Mouse (Mus musculus) hindbrain, embryonic 15.5 days (tissue): ENCODE measurements around the gene Elp6. TPM values are rescaled to one million over a fixed set of nuclear protein-coding genes. Genes with fewer than 3 reads are reported as not detected.
"Not testable (repeated sequence)": the region's sequence is repeated elsewhere in the genome, so short reads cannot be mapped to it uniquely, and the experiment has no call there.

Experiments
- ATAC-seq: fragments of 200-750 bp; cut with Nextera tagmentation; 2 replicates; pipeline ENCODE4 v1.8.0; 2017; ENCODE audit warnings: low read depth, moderate number of reproducible peaks, moderate TSS enrichment; ENCODE audit not compliant: low FRiP score
- H3K27ac ChIP-seq: fragments of 300-500 bp; sonication (generic); replicated peaks from 2 replicates; pipeline ENCODE4 v1.5.1; 2015; ENCODE audit warnings: mild to moderate bottlenecking, inconsistent platforms
- H3K27me3 ChIP-seq: fragments of 300-500 bp; sonication (generic); 2 replicates; pipeline ENCODE4 v1.6.1; 2015; ENCODE audit warnings: control low read depth, inconsistent platforms
- H3K36me3 ChIP-seq: fragments of 300-500 bp; sonication (generic); 2 replicates; pipeline ENCODE4 v1.6.1; 2015; ENCODE audit warnings: control low read depth, inconsistent platforms
- H3K4me1 ChIP-seq: fragments of 300-500 bp; sonication (generic); replicated peaks from 2 replicates; pipeline ENCODE4 v1.6.1; 2015; ENCODE audit warnings: control low read depth, inconsistent platforms
- H3K4me2 ChIP-seq: fragments of 300-500 bp; sonication (generic); 2 replicates; pipeline ENCODE4 v1.6.1; 2015; ENCODE audit warnings: moderate library complexity, mild to moderate bottlenecking, inconsistent platforms
- H3K4me3 ChIP-seq: fragments of 300-500 bp; sonication (generic); 2 replicates; pipeline ENCODE4 v1.5.1; 2015; ENCODE audit warnings: mild to moderate bottlenecking, inconsistent platforms
- H3K9ac ChIP-seq: fragments of 300-500 bp; sonication (generic); 2 replicates; pipeline ENCODE4 v1.6.1; 2015; ENCODE audit warnings: inconsistent platforms
- H3K9me3 ChIP-seq: fragments of 300-500 bp; sonication (generic); 2 replicates; pipeline ENCODE4 v1.6.1; 2016; ENCODE audit warnings: control low read depth, inconsistent platforms
- WGBS: fragments of 180-500 bp; shearing (Covaris S2); methylation state at CpG from one replicate; pipeline ENCODE4 v1.1.7; 2015; 5-methylcytosine and 5-hydroxymethylcytosine counted together
- polyA plus RNA-seq: library from polyadenylated mRNA; unstranded; fragments of >200 nt; fragmentation: Nextera tagmentation; extraction: Ambion mirVana; gene quantifications from 2 replicates; pipeline ENCODE4 v1.2.1, GENCODE M21; 2015

The Elp6 gene
- polyA plus RNA-seq, 1 experiment from 2014 or later = 42.1 TPM

GRCm38 (mm10) chr9:110322972-110323371 is 18.0 kb downstream of the Elp6 start:
- Histone ChIP-seq H3K9me3 (no peaks in the 10 kb centered on the region), H3K4me2 (no peak overlapping the region), H3K9ac (no peak overlapping the region), H3K36me3 (peaks cover 14% of the 10 kb centered on the region), H3K4me3 (no peak overlapping the region), H3K4me1 (no peaks in the 10 kb centered on the region), H3K27me3 (no peaks in the 10 kb centered on the region), H3K27ac (no peak overlapping the region)
- no peak for ATAC-seq

GRCm38 (mm10) chr9:110324181-110324580 is 19.2 kb downstream of the Elp6 start:
- H3K27me3 ChIP-seq = no peaks in the 10 kb centered on the region
- H3K9ac ChIP-seq = no peak overlapping the region
- 87% methylated on average over 1 of the region's 1 CpGs for WGBS
- H3K4me3 ChIP-seq = no peak overlapping the region
- H3K9me3 ChIP-seq = no peaks in the 10 kb centered on the region
- H3K4me2 ChIP-seq = no peak overlapping the region
- peaks cover 14% of the 10 kb centered on the region for H3K36me3 ChIP-seq
- ATAC-seq = no peak
- H3K4me1 ChIP-seq = no peaks in the 10 kb centered on the region
- no peak overlapping the region for H3K27ac ChIP-seq

- Histone ChIP-seq H3K4me2 (no peak overlapping the region), H3K4me1 (no peaks in the 10 kb centered on the region), H3K27ac (no peak overlapping the region), H3K36me3 (no peaks in the 10 kb centered on the region), H3K27me3 (no peaks in the 10 kb centered on the region), H3K9ac (no peak overlapping the region), H3K9me3 (no peaks in the 10 kb centered on the region), H3K4me3 (no peak overlapping the region)
- WGBS = 87% methylated on average over 2 of the region's 2 CpGs
- no peak for ATAC-seq
Observed at GRCm38 (mm10) chr9:110328178-110328577, 23.2 kb downstream of the Elp6 start.

GRCm38 (mm10) chr9:110328946-110329630 is 24.1 kb downstream of the Elp6 start:
- Histone ChIP-seq H3K4me3 (no peak overlapping the region), H3K4me1 (peaks cover 4% of the 10 kb centered on the region), H3K4me2 (no peak overlapping the region), H3K9me3 (no peaks in the 10 kb centered on the region), H3K27me3 (no peaks in the 10 kb centered on the region), H3K27ac (no peak overlapping the region), H3K36me3 (no peaks in the 10 kb centered on the region), H3K9ac (no peak overlapping the region)
- 90% methylated on average over 5 of the region's 5 CpGs for WGBS
- no peak for ATAC-seq

GRCm38 (mm10) chr9:110329655-110330054 is 24.7 kb downstream of the Elp6 start:
- Histone ChIP-seq H3K27me3 (no peaks in the 10 kb centered on the region), H3K9ac (no peak overlapping the region), H3K36me3 (no peaks in the 10 kb centered on the region), H3K4me1 (peaks cover 9% of the 10 kb centered on the region), H3K9me3 (no peaks in the 10 kb centered on the region), H3K27ac (no peak overlapping the region), H3K4me2 (no peak overlapping the region), H3K4me3 (no peak overlapping the region)
- 77% methylated on average over 21 of the region's 21 CpGs for WGBS
- no peak for ATAC-seq

GRCm38 (mm10) chr9:110330341-110330740 is 25.4 kb downstream of the Elp6 start:
- 65% methylated on average over 6 of the region's 6 CpGs for WGBS
- H3K36me3 ChIP-seq = no peaks in the 10 kb centered on the region

GRCm38 (mm10) chr9:110330913-110331312 is 25.9 kb downstream of the Elp6 start:
- H3K27ac ChIP-seq, H3K4me2 ChIP-seq, H3K9ac ChIP-seq, H3K36me3 ChIP-seq, H3K27me3 ChIP-seq, ATAC-seq, H3K9me3 ChIP-seq, H3K4me3 ChIP-seq: not testable (repeated sequence)
- peaks cover 18% of the 10 kb centered on the region for H3K4me1 ChIP-seq
- 92% methylated on average over 5 of the region's 5 CpGs for WGBS

More at GRCm38 (mm10) chr9:110330341-110330740, 25.4 kb downstream of the Elp6 start:
- Histone ChIP-seq H3K4me3 (no peak overlapping the region), H3K4me2 (no peak overlapping the region), H3K27ac (no peak overlapping the region), H3K27me3 (no peaks in the 10 kb centered on the region), H3K4me1 (peaks cover 16% of the 10 kb centered on the region), H3K9me3 (no peaks in the 10 kb centered on the region), H3K9ac (no peak overlapping the region)
- ATAC-seq = no peak

GRCm38 (mm10) chr9:110333135-110333895 is 28.3 kb downstream of the Elp6 start, which contains the start of gene Scap:
Gene Scap, plus strand, starts transcription at chr9:110333288.
- Histone ChIP-seq H3K9ac (peak within 1 kb of the TSS; percentile 71), H3K4me2 (peak within 1 kb of the TSS; percentile 76), H3K4me3 (peak within 1 kb of the TSS; percentile 92), H3K27ac (peak within 1 kb of the TSS; percentile 68), H3K9me3 (no peaks in the 10 kb centered on the region), H3K27me3 (no peaks in the 10 kb centered on the region), H3K4me1 (peaks cover 23% of the 10 kb centered on the region), H3K36me3 (no peaks in the 10 kb centered on the region)
- ATAC-seq = peak; percentile 89
- WGBS = 0% methylated on average over 59 of the region's 78 CpGs

GRCm38 (mm10) chr9:110333896-110334259 is 28.9 kb downstream of the Elp6 start:
- 12% methylated on average over 12 of the region's 12 CpGs for WGBS
- no peaks in the 10 kb centered on the region for H3K9me3 ChIP-seq
- no peaks in the 10 kb centered on the region for H3K27me3 ChIP-seq
- H3K4me3 ChIP-seq = peak overlapping the region; percentile 92
- H3K9ac ChIP-seq = peak overlapping the region; percentile 71
- peak overlapping the region; percentile 68; the same call in 1 of the 2 replicates for H3K27ac ChIP-seq
- peak overlapping the region; percentile 76 for H3K4me2 ChIP-seq
- ATAC-seq = no peak
- peaks cover 23% of the 10 kb centered on the region for H3K4me1 ChIP-seq
- H3K36me3 ChIP-seq = no peaks in the 10 kb centered on the region

- H3K9ac ChIP-seq = no peak overlapping the region
- no peaks in the 10 kb centered on the region for H3K27me3 ChIP-seq
- no peak overlapping the region for H3K4me2 ChIP-seq
- H3K9me3 ChIP-seq = no peaks in the 10 kb centered on the region
- H3K36me3 ChIP-seq = no peaks in the 10 kb centered on the region
- WGBS = 76% methylated on average over 8 of the region's 8 CpGs
- no peak overlapping the region for H3K4me3 ChIP-seq
- no peak for ATAC-seq
- H3K27ac ChIP-seq = no peak overlapping the region
- H3K4me1 ChIP-seq = peaks cover 23% of the 10 kb centered on the region
Observed at GRCm38 (mm10) chr9:110334849-110335248, 29.9 kb downstream of the Elp6 start.

GRCm38 (mm10) chr9:110340037-110340750 is 35.2 kb downstream of the Elp6 start:
- no peak for ATAC-seq
- 90% methylated on average over 5 of the region's 5 CpGs for WGBS
- Histone ChIP-seq H3K4me3 (no peak overlapping the region), H3K36me3 (no peaks in the 10 kb centered on the region), H3K27ac (no peak overlapping the region), H3K9ac (no peak overlapping the region), H3K9me3 (no peaks in the 10 kb centered on the region), H3K4me1 (peaks cover 8% of the 10 kb centered on the region), H3K4me2 (no peak overlapping the region), H3K27me3 (no peaks in the 10 kb centered on the region)

GRCm38 (mm10) chr9:110342008-110342407 is 37.0 kb downstream of the Elp6 start:
- Histone ChIP-seq H3K4me1 (peaks cover 5% of the 10 kb centered on the region; the same call in 1 of the 2 replicates), H3K36me3 (no peaks in the 10 kb centered on the region), H3K27ac (no peak overlapping the region), H3K4me3 (no peak overlapping the region), H3K27me3 (no peaks in the 10 kb centered on the region), H3K9me3 (no peaks in the 10 kb centered on the region), H3K9ac (no peak overlapping the region), H3K4me2 (no peak overlapping the region)
- ATAC-seq = no peak
- WGBS = 90% methylated on average over 8 of the region's 8 CpGs
